Mouse (Mus musculus) mesoderm, embryonic 11.5 days (tissue): ENCODE data around the gene Myf5.

Experiments used
- DNase-seq: peaks from one replicate; pipeline ENCODE4 v3.0.0-alpha.2; 2012; ENCODE audit warnings: low read depth, low spot score

Gene Myf5

GRCm38 (mm10) chr10:107485870-107486269 is at the start of gene Myf5:
Gene Myf5 (minus strand): TSS chr10:107486134.
- no peak for DNase-seq

GRCm38 (mm10) chr10:107528758-107529157 is 42.8 kb upstream of the Myf5 start:
- no peak for DNase-seq

DNA sequence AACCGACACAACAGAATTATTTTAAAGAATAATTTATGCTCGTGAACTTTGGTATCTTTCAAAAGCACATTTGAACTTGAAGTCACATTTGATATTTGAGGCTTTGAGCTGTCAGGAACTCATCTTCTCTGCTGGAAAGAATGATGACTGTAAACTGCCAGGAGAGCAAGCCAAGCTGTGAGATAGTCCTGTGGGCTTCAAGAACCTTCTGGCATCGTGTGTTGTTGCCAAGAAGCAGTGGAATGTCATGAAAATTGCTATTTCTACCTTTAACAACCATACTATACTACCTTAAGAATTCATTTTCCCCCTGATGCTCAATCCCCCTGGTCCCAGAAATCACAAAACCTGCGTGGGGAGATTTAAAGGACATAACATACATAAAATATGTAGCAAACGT is 33.3 kb upstream of the Myf5 start:
- DNase-seq, result no peak

GRCm38 (mm10) chr10:107516641-107517040 is 30.7 kb upstream of the Myf5 start:
- DNase-seq, result no peak

DNA sequence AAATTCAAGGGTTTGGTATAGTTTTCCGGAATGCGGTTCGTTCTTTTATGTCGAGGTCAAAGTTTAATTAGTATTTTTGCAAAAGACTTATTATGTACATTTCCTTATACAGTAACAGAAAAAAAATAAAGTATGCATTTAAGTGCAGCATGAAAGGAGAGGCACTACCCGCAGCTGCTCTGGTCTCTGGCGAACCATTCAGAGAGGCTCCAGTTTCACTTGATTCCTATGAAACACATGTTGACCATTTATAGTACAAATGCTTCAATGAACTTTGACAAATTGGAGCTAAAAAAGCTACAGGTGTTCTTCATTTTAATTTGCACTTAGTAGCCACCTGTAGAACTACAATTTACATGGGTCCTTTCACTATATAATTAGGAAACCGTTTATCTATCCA is 28.8 kb upstream of the Myf5 start:
- DNase-seq, result no peak

DNA sequence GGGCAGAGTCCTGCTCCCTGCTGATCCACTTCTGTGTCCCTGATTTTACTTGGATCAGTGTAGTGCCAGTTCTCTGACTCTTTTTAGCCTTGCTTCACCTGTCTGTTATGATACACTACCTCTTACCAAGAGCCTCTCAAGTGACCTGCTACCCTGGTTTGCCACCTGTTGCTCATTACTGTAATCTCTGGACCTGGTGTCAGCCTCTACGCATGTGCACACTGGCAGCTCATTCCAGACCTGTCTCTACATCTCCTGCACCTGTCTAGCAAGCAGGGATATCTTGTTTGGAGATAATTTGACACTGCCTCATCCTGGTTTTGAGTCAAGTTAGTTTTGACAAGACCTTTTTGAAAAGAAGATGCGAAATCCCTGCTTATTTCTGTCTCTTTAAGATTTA is 20.5 kb upstream of the Myf5 start:
- DNase-seq, result no peak

DNA sequence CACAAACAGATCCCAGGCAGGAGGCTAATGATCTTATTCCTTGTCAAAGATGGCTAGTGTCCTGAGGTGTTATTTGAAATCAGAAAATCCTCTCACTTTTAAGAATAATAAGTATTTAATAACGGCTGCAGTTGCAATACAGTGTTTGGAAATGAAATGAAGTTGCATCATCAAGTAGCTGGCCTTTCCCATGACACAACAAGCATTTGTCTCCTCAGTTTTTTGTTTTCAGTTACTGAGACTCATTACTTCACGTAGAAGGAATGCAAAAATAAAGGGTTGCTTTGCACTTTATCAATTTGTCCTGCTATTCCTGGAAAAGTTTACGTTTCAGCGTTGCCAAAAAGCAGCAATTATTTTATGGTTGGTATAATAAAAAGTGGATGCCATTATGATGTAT is 17.5 kb upstream of the Myf5 start:
- no peak for DNase-seq

GRCm38 (mm10) chr10:107502193-107502592 is 16.3 kb upstream of the Myf5 start:
- no peak for DNase-seq

- DNase-seq, result no peak
Observed at GRCm38 (mm10) chr10:107499656-107500055, 13.7 kb upstream of the Myf5 start.

DNA sequence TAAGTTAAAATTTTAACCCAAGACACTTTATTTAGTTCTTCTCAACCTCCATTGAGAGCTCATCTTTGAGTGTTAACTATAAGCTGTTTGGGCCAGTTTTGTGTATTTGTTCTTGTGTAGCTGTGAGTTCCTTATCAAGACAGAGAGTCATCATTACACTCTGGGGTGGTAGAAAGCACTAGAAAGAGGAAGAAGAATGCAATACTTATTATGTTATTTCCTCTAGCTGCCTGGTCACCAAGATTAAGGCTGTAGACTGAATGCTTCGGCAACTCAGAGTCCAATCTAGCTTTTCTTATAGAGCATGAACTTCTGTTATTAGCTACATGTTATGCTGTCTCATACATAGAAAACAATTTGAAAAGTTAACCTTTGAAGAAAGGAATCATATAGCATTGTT is 10.5 kb upstream of the Myf5 start:
- no peak for DNase-seq

DNA sequence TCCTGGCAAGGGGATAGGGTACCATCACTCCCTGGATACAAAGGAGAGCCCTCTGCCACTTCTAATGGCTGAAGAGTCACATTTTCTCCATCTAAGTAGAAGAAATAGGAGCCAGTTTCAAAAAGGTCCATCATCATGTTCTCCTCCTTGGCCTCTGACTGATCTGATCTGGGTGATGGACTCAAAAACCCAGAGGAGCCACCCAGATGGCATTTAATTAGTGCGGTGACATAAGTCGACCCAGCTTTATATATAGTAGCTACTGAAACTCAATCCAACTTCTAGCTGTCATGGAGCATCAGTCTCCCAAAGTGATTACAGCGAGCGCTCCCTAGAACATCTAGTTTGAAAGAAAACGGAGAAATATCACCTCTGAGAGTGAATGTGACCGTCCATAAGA is 8.6 kb upstream of the Myf5 start, which contains the start of gene Myf6:
Gene Myf6, minus strand, starts transcription at position 170 of the 400 bp plus-strand sequence.
- DNase-seq, result no peak

GRCm38 (mm10) chr10:107493580-107494474 is 7.9 kb upstream of the Myf5 start:
- no peak for DNase-seq

GRCm38 (mm10) chr10:107492867-107493579 is 7.1 kb upstream of the Myf5 start:
- DNase-seq, result no peak

- no peak for DNase-seq
Observed at GRCm38 (mm10) chr10:107488654-107489315, 2.9 kb upstream of the Myf5 start.

- no peak for DNase-seq
Observed at GRCm38 (mm10) chr10:107486770-107487169, 836 bp upstream of the Myf5 start.

DNA sequence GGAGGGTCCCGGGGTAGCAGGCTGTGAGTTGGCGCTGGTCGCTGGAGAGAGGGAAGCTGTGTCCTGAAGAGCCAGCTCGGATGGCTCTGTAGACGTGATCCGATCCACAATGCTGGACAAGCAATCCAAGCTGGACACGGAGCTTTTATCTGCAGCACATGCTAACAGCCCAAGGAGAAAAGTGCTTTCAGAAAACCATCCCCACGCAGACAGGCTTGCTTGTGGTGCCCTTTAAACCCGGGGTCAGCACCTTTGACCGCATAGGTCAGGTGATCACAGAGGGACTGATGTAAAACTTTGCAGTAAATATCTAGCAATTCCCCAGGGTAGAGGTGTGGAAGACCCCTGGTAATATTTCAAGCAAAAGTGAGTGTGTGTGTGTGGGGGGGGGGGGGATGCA is 1.9 kb downstream of the Myf5 start:
- DNase-seq, result peak; percentile 65

GRCm38 (mm10) chr10:107473497-107473896 is 12.4 kb downstream of the Myf5 start:
- no peak for DNase-seq

DNA sequence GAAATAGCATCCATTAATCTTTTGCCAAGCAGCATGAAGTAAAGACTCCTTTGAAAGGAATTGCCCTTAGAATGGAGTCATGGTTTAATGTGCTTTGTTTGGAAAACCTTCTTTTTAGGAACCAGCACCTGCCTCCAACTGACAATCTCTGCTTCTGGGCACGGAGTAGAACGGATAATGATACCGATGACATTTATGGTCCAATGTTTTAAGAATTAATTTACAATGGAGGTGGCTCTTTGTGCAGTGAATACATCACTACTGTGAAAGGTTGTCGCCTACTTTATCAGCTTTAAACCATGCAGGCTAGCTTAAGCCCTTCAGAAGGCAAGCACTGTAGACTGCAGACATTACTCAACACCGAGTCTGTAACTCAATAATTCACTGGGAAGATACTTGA is 14.2 kb downstream of the Myf5 start:
- DNase-seq, result no peak

DNA sequence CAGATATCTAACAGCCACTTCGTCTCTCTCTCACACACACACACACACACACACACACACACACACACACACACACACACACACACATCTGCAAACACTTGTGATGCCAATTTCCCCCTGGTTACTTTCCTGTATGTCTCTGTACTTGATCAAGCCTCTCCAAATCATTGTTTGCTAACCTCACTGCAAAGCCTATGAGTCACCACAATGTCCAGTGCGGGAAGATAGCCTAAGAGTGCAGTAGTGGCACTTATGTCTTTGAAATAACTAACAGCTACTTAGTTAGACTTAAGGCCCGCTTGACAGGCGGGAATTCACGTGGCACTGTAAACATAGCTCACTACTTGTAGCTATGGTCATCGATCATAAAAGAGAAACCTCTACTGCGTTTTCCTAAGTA is 18.1 kb downstream of the Myf5 start:
- no peak for DNase-seq

- DNase-seq, result no peak
Observed at GRCm38 (mm10) chr10:107449496-107450330, 36.2 kb downstream of the Myf5 start.

- DNase-seq, result peak; percentile 17
Observed at GRCm38 (mm10) chr10:107442781-107443180, 43.2 kb downstream of the Myf5 start.
